Mouse (Mus musculus) embryonic fibroblast, embryonic 13.5 days (primary cell): Measurements from ENCODE around the gene Traf4. TPM values are rescaled to one million over a fixed set of nuclear protein-coding genes. Genes with fewer than 3 reads are reported as not detected.
A peak's percentile ranks its signal among the peaks of the same experiment; 100 is the strongest.

Source experiments
- H3K27ac ChIP-seq: 2 replicates; pipeline ENCODE4 v1.5.1; 2012; ENCODE audit warnings: low read length, control low read depth, inconsistent platforms; ENCODE audit not compliant: insufficient read depth
- H3K4me1 ChIP-seq: 2 replicates; pipeline ENCODE4 v1.6.1; 2011; ENCODE audit warnings: low read length; ENCODE audit not compliant: control insufficient read depth, insufficient read depth
- H3K4me3 ChIP-seq: 2 replicates; pipeline ENCODE4 v1.5.1; 2011; ENCODE audit warnings: mild to moderate bottlenecking, control low read depth, low read length; ENCODE audit not compliant: insufficient read depth
- CTCF ChIP-seq: IDR thresholded peaks from 2 replicates; pipeline ENCODE4 v1.5.1; 2011; ENCODE audit warnings: mild to moderate bottlenecking, control low read depth, low read length, moderate library complexity, borderline replicate concordance; ENCODE audit not compliant: insufficient read depth
- POLR2A ChIP-seq: IDR thresholded peaks from 2 replicates; pipeline ENCODE4 v1.6.1; 2011; ENCODE audit warnings: low read depth, mild to moderate bottlenecking, control low read depth, low read length, moderate library complexity
- polyA plus RNA-seq: library from polyadenylated mRNA; stranded (reverse); fragments of >200 nt; gene quantifications from 2 replicates; pipeline ENCODE4 v1.2.4, GENCODE M21; 2011; ENCODE audit warnings: low read depth; ENCODE audit not compliant: missing spikeins, insufficient read length

Traf4 gene
- polyA plus RNA-seq, 1 experiment: 40.5 TPM

- Histone ChIP-seq H3K27ac (peak overlapping the region; percentile 98), H3K4me3 (peak overlapping the region; percentile 59), H3K4me1 (peaks cover 5% of the 10 kb centered on the region)
- no peak for TF ChIP-seq POLR2A
- no peak for TF ChIP-seq CTCF
These were observed 11.5 kb upstream of the Traf4 start for GRCm38 (mm10) chr11:78176905-78177331.

- TF ChIP-seq POLR2A (peak; percentile 64), CTCF (no peak)
- Histone ChIP-seq H3K4me1 (peaks cover 5% of the 10 kb centered on the region), H3K4me3 (peak within 1 kb of the TSS; percentile 59), H3K27ac (peak within 1 kb of the TSS; percentile 98)
These were observed 11.0 kb upstream of the Traf4 start, which contains the start of the genes Nek8 and Tlcd1 for GRCm38 (mm10) chr11:78176402-78176862. Gene Nek8, minus strand, starts transcription at chr11:78176675. Gene Tlcd1, plus strand, starts transcription at chr11:78176711.

GRCm38 (mm10) chr11:78175771-78176401, 10.5 kb upstream of the Traf4 start:
- Histone ChIP-seq H3K27ac (peak overlapping the region; percentile 98), H3K4me3 (peak overlapping the region; percentile 59), H3K4me1 (peaks cover 5% of the 10 kb centered on the region)
- TF ChIP-seq POLR2A (no peak), CTCF (no peak)

- TF ChIP-seq POLR2A: no peak
- no peak for TF ChIP-seq CTCF
- H3K4me3 ChIP-seq: no peak overlapping the region
- H3K4me1 ChIP-seq: no peaks in the 10 kb centered on the region; the same call in none of the 2 replicates
- no peak overlapping the region for H3K27ac ChIP-seq
These were observed 9.1 kb upstream of the Traf4 start for GRCm38 (mm10) chr11:78174506-78174905.

- no peaks in the 10 kb centered on the region; the same call in none of the 2 replicates for H3K4me1 ChIP-seq
These were observed 7.5 kb upstream of the Traf4 start for GRCm38 (mm10) chr11:78172748-78173383.

GRCm38 (mm10) chr11:78172034-78172747, 6.8 kb upstream of the Traf4 start:
- no peak overlapping the region for H3K4me3 ChIP-seq
- no peaks in the 10 kb centered on the region; the same call in none of the 2 replicates for H3K4me1 ChIP-seq
- TF ChIP-seq CTCF: no peak
- no peak for TF ChIP-seq POLR2A
- H3K27ac ChIP-seq: no peak overlapping the region

More at GRCm38 (mm10) chr11:78172748-78173383, 7.5 kb upstream of the Traf4 start:
- Histone ChIP-seq H3K27ac (no peak overlapping the region), H3K4me3 (no peak overlapping the region)
- TF ChIP-seq CTCF (no peak), POLR2A (no peak)

DNA sequence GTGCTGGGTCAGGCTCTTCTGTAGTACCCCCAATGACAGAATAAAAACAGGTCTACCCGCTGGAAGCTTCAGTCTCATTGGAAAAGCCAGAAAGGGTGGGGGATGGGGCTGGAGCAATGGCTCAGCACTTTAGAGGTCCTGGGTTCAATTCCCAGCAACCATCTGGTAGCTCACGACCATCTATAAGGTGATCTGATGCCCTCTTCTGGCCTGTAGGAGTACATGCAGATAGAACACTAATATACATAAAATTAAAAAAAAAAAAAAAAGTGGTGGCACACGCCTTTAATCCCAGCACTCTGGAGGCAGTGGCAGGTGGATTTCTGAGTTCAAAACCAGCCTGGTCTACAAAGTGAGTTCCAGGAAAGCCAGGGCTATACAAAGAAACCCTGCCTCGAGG, 5.9 kb upstream of the Traf4 start:
- H3K27ac ChIP-seq: no peak overlapping the region
- peaks cover 5% of the 10 kb centered on the region for H3K4me1 ChIP-seq
- H3K4me3 ChIP-seq: no peak overlapping the region
- TF ChIP-seq POLR2A (no peak), CTCF (no peak)

DNA sequence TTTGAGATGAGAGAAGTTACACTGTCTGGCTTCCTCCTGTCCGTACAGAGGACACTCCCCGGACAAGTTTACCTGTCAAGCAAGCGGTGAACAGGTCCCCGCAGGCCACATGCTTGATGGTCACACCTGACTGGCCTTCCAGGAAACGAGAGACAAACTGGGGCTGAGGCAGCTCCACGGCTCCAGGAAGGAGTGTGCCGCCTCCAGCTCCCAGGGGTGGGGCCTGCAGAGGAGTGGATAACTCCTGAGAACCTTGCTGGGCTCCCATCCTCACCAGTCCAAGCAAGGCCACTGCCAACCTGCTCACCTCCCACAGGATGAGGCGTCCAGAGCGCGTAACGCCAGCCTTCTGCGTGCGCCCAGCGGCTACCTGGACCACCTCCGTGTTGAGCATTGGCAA, 4.9 kb upstream of the Traf4 start:
- no peak overlapping the region for H3K27ac ChIP-seq
- H3K4me3 ChIP-seq: no peak overlapping the region
- TF ChIP-seq POLR2A: no peak
- TF ChIP-seq CTCF: no peak
- H3K4me1 ChIP-seq: peaks cover 5% of the 10 kb centered on the region

- no peak for TF ChIP-seq POLR2A
- peaks cover 5% of the 10 kb centered on the region for H3K4me1 ChIP-seq
- H3K4me3 ChIP-seq: no peak overlapping the region
- H3K27ac ChIP-seq: no peak overlapping the region
These were observed 3.4 kb upstream of the Traf4 start for GRCm38 (mm10) chr11:78168541-78169468.
